Mouse (Mus musculus): ENCODE results near the gene Amer3. TPM values are rescaled to one million over a fixed set of nuclear protein-coding genes. Genes with fewer than 3 reads are reported as not detected.
"Not testable (repeated sequence)": the region's sequence is repeated elsewhere in the genome, so short reads cannot be mapped to it uniquely, and the experiment has no call there.

Amer3 gene
- total RNA-seq, 2 experiments from 2014 or later: not detected

DNA sequence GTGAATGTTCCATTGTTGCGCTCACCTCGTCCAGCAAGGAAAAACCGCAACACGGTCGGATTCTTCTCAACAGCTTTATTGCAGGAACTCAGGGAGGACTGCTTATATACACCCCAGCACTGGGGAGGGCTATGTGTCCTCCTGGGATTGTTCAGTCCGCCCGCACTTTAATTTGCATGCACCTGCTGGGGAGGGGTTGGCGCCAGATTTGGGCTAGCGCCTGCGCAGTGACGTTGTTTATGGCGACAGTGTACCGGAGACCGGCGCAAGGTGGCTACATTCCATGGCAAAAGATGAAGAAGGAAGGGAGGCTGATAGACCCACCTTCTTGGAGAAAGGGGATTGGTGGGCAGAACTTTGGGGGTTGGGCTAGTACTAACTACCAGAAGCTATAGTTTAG is 20.5 kb downstream of the Amer3 start:
- no peak for ATAC-seq (replicated peaks; ENCODE audit: poor library complexity, severe bottlenecking)

- ATAC-seq (replicated peaks; ENCODE audit: poor library complexity, severe bottlenecking): no peak
Measured at GRCm38 (mm10) chr1:34601323-34602047, 22.0 kb downstream of the Amer3 start.

DNA sequence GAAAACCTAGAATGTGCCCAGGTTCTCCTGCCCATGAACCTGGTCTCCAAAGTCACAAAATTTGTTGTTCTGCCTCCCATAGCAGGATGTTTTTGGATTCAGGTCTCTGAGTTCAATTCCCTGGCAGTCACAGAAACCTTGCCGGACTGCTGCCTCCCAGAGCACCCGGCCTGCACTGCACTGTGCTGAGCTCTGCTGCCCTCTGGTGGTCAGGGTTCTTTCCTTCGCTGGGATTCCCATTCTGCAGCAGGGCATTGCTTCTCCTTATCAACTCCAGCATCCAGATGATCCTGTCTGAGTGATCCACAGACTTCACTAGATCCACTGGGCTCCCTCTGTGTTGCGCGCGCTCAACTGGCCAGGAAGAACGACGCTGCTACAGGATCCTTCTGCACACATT is 22.9 kb downstream of the Amer3 start:
- ATAC-seq (replicated peaks; ENCODE audit: poor library complexity, severe bottlenecking): peak; percentile 94

GRCm38 (mm10) chr1:34613801-34614200 is 34.3 kb downstream of the Amer3 start:
- no peak for ATAC-seq (replicated peaks; ENCODE audit: poor library complexity, severe bottlenecking)

GRCm38 (mm10) chr1:34620116-34620515 is 40.7 kb downstream of the Amer3 start:
- not testable (repeated sequence) for ATAC-seq (replicated peaks; ENCODE audit: poor library complexity, severe bottlenecking)

- not testable (repeated sequence) for ATAC-seq (replicated peaks; ENCODE audit: poor library complexity, severe bottlenecking)
Measured at GRCm38 (mm10) chr1:34620761-34621160, 41.3 kb downstream of the Amer3 start.

GRCm38 (mm10) chr1:34635711-34636110 is 56.3 kb downstream of the Amer3 start:
- no peak for ATAC-seq (replicated peaks; ENCODE audit: poor library complexity, severe bottlenecking)

Other genes with a start within 250 kb of the Amer3 start
- 45.7 and 60.2 TPM in 2 replicates for gene Ccdc115, start 140.0 kb upstream of the Amer3 start, total RNA-seq (2014; fragmentation: Nextera tagmentation)
- gene Ccdc115, start 140.0 kb upstream of the Amer3 start, total RNA-seq (2017): 70.6 and 81.4 TPM in 2 replicates
- gene Imp4, start 139.8 kb upstream of the Amer3 start, total RNA-seq (2014; fragmentation: Nextera tagmentation): 45.9 and 50.4 TPM in 2 replicates
- gene Imp4, start 139.8 kb upstream of the Amer3 start, total RNA-seq (2017): 26.2 and 35.9 TPM in 2 replicates
- gene Ptpn18, start 119.9 kb upstream of the Amer3 start, total RNA-seq (2014; fragmentation: Nextera tagmentation): 46.9 and 56.7 TPM in 2 replicates
- gene Ptpn18, start 119.9 kb upstream of the Amer3 start, total RNA-seq (2017): 292 and 344 TPM in 2 replicates
- 1.2 TPM in 1 of 2 replicates, not detected in the other for gene Prss39, start 81.2 kb upstream of the Amer3 start, total RNA-seq (2014; fragmentation: Nextera tagmentation)
- gene Prss39, start 81.2 kb upstream of the Amer3 start, total RNA-seq (2017): not detected in 2 replicates
- gene Cfc1, start 44.0 kb upstream of the Amer3 start, total RNA-seq (2014; fragmentation: Nextera tagmentation): not detected in 2 replicates
- gene Cfc1, start 44.0 kb upstream of the Amer3 start, total RNA-seq (2017): not detected in 2 replicates
- gene Prss40, start 18.7 kb upstream of the Amer3 start, total RNA-seq (2014; fragmentation: Nextera tagmentation): not detected in 2 replicates
- gene Prss40, start 18.7 kb upstream of the Amer3 start, total RNA-seq (2017): not detected in 2 replicates

Data from granulocyte monocyte progenitor cell, adult 5-6 weeks (primary cell).